Mouse (Mus musculus): ENCODE measurements around the gene Lnx2. TPM values are rescaled to one million over a fixed set of nuclear protein-coding genes. Genes with fewer than 3 reads are reported as not detected.

The Lnx2 gene
- total RNA-seq, 2 experiments from 2014 or later: 5.5 to 6.6 TPM

DNA sequence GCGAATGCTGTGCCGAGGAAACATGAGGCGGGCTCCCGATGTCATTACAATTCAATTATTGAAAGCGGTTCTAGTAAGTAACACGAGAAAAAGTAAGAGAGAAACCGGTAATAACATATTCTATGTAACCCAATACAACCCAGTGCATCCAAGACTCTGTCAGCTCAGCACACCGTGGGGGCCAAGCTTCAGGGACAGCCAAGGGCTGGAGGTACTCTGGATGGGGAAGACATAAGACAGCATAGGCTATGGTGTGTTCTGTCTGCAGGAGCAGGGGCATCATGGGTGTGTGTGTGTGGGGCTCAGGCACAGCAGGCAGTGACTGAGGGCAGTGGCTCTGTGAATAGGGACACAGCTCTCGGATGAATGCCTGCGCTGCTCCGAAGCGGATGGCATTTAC, 59.8 kb downstream of the Lnx2 start:
- no peak for TF ChIP-seq CTCF (conservative IDR thresholded peaks at IDR 0.05)
- no peak for DNase-seq (ENCODE audit: low spot score in 2 of 2)
- Histone ChIP-seq H3K27ac (no peak overlapping the region), H3K4me3 (no peak overlapping the region)

DNA sequence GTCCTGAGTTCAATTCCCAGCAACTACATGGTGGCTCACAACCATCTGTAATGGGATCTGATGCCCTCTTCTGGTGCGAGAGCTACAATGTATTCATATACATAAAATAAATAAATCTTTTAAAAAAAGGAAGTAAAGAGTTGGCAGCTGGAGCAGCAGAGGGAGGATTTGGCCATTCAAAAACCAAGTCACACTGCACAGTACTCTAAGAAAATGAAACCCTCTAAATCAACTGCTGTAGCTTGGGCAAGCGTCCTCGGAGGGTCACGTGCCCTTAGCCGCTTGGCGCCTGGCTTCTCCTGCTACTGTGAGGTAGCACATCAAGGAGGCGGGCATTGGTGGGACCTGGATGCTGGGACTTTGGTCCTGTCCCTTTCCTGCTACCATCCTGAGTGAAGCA, 61.2 kb downstream of the Lnx2 start:
- no peak for DNase-seq (ENCODE audit: low spot score in 2 of 2)
- Histone ChIP-seq H3K27ac (no peak overlapping the region), H3K4me3 (no peak overlapping the region)
- TF ChIP-seq CTCF (conservative IDR thresholded peaks at IDR 0.05): no peak

DNA sequence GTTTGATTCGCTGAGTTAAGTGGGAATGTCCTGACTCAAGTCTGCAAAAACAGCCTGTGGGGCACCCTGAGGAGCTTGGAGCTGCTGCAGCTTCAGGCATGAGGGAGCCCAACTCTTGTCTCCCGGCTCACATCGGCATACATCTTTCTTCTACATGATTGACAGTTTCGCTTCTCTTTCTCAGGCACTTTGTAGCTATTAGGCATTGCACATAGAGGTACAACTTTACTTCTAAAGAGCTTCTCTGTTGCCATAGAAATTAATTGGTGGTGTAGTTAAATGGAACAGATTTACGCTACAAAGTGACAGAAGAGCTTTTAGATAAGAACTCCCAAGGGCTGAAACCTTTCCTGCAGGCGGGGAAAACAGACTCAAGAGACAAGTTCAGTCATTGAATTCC, 62.5 kb downstream of the Lnx2 start:
- H3K27ac ChIP-seq: no peak overlapping the region
- no peak overlapping the region for H3K4me3 ChIP-seq
- DNase-seq (ENCODE audit: low spot score in 2 of 2): no peak
- no peak for TF ChIP-seq CTCF (conservative IDR thresholded peaks at IDR 0.05)

DNA sequence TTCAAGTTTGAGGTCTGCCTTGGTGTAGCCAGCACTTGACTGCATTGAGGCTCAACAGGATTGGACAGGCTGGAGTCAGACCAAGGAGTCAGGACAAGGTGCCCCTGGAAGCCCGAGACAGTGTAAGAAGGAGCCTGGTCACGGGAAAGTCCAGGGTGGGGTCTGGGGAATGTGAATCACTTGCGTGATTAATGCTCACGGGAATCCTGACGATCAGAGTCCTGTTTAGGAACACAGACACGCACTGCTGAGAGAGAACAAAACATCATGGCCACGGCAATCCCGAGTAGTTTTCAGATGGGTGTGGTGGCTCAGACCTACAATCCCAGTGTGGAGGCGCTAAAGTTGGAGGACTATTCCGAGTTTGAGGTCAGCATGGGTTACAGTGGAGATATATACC, 65.1 kb downstream of the Lnx2 start:
- DNase-seq (ENCODE audit: low spot score in 2 of 2): no peak
- H3K4me3 ChIP-seq: no peak overlapping the region
- TF ChIP-seq CTCF (conservative IDR thresholded peaks at IDR 0.05): no peak
- no peak overlapping the region for H3K27ac ChIP-seq

DNA sequence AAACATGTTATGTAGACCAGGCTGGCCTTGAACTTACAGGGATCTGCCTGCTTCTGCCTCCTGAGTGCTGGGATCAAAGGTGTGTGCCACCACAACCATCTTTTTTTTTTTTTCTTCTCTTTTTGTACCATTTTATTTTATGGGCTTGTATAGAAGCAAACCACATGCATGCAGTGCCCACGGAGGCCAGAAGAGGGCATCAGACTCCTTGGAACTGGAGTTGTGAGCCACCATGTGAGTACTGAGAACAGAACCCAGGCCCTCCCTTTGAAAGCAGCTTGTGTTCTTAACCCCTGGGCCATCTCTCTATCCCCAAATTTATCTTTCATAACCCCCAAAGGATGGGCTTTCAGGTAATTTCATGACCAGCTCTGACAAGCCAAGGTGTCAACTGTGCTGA, 73.1 kb downstream of the Lnx2 start:
- no peak for DNase-seq (ENCODE audit: low spot score in 2 of 2)
- peak; percentile 40 for TF ChIP-seq CTCF (conservative IDR thresholded peaks at IDR 0.05)
- Histone ChIP-seq H3K4me3 (no peak overlapping the region), H3K27ac (no peak overlapping the region)

DNA sequence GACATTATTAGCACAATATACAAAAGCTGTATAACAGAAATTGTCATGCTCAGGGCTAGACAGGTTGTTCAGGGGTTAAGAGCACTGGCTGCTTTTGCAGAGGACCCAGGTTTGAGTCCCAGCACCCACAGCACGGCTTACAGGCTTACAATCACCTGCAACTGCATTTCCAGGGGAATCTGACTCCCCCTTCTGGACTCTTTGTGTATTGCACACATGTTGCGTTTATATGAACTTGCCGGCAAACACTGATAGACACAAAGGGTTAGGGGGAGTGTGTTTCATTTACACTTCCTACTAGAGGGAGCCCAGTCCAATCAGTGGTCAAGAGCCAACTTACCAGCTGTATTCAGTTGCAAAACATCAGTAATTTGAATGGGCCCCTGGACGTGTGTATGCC, 75.1 kb downstream of the Lnx2 start:
- no peak for DNase-seq (ENCODE audit: low spot score in 2 of 2)
- TF ChIP-seq CTCF (conservative IDR thresholded peaks at IDR 0.05): peak; percentile 54
- no peak overlapping the region for H3K4me3 ChIP-seq

DNA sequence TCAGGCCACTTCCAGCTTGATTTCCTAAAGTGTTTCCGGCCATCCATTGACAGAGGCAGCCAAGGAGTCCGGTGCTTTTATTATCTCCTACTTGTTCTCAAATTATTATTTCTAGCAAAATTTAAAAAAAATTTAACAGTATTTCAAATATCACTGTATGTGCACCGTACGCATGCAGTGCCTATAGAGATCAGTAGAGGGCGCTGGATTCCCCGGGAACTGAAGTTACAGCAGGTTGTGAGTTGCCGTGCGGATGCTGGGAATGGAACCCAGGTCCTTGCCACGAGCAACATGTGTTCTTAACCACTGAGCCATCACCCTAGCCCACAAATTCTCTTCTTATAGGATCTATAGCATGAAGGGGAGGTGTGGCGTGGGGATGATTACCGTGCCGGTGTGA, 77.6 kb downstream of the Lnx2 start:
- Histone ChIP-seq H3K4me3 (no peak overlapping the region), H3K27ac (no peak overlapping the region)
- no peak for DNase-seq (ENCODE audit: low spot score in 2 of 2)
- TF ChIP-seq CTCF (conservative IDR thresholded peaks at IDR 0.05): peak; percentile 50

More for the DNA sequence above, 75.1 kb downstream of the Lnx2 start:
- no peak overlapping the region for H3K27ac ChIP-seq

DNA sequence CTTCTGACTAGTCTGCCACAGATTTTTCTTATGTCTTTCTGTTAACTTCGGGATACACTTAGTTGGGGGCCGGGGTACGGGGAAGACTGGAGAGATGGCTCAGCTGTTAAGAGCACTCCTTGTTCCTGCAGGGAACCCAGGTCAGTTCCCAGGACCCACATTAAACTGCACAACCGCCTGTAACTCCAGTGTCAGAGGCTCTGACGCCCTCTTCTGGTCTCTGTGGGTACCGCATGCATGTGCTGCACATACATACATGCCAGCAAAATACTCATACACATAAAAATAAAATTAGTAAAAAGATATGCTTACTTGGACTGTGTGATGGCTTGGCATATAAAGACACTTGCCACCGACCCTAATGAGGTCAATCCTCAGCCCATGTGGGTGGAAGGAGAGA, 79.6 kb downstream of the Lnx2 start:
- peak; percentile 51 for TF ChIP-seq CTCF (conservative IDR thresholded peaks at IDR 0.05)
- no peak for DNase-seq (ENCODE audit: low spot score in 2 of 2)
- Histone ChIP-seq H3K27ac (no peak overlapping the region), H3K4me3 (no peak overlapping the region)

DNA sequence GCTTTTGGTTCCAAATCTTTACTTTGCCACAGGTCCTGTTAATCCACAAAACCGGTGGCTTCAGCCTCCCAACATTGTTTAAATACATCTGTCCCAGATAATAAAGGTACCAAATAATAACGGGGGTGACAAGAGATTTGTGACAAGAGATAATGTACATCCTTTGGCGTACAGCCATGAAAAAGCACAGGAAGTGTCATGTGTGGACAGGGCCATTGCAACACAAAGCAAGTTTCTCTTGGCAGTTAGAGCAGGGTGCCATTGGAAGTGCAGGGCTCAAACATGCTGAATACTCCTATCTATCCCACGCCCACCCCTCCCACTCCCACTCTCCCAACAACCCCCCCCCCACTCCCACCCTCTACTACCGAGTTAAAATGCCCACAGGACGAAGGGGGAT, 81.4 kb downstream of the Lnx2 start:
- no peak for DNase-seq (ENCODE audit: low spot score in 2 of 2)
- no peak overlapping the region for H3K27ac ChIP-seq
- no peak for TF ChIP-seq CTCF (conservative IDR thresholded peaks at IDR 0.05)
- H3K4me3 ChIP-seq: no peak overlapping the region

DNA sequence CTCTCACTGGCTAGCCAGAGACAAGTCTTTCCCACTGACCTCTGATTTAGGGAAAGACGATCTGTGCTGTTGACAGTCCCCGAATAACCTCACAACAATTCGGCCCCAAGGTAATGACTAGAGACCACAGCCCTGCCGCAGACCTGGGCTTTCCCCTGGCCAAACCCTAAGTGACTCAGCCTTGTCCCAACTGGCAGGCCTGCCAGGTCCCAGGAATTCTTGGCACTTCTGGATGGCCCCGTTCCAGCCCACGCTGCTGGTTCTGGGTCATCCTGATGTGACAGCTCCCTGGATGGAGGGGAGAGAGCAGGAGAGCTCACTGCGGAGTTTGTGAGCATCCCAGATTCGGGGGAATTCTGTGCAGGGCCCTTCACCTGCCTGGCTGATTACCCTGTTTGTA, 82.9 kb downstream of the Lnx2 start:
- Histone ChIP-seq H3K27ac (no peak overlapping the region), H3K4me3 (no peak overlapping the region)
- no peak for TF ChIP-seq CTCF (conservative IDR thresholded peaks at IDR 0.05)
- peak in 1 of 2 experiments; percentile 16 for DNase-seq (ENCODE audit: low spot score in 2 of 2)

DNA sequence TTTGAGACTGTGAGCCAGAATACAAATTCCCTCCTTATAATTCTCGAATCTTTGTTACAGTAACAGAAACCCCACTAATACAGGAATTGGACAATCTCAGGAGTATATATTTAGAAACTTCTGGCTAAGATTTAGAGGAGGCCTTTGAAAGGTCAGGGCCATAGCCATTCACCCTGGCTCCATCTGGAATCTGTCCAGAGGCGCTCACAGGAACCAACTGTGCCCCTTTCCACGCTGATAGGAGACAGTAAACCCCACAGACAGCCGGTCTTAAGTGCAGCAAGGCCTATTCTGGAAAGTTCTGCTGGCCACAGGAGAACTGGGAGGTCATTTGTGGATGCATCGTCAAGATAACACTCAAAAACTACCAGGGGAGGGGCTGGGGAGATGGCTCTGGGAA, 87.3 kb downstream of the Lnx2 start:
- Histone ChIP-seq H3K4me3 (no peak overlapping the region), H3K27ac (no peak overlapping the region)
- no peak for TF ChIP-seq CTCF (conservative IDR thresholded peaks at IDR 0.05)
- DNase-seq (ENCODE audit: low spot score in 2 of 2): no peak

DNA sequence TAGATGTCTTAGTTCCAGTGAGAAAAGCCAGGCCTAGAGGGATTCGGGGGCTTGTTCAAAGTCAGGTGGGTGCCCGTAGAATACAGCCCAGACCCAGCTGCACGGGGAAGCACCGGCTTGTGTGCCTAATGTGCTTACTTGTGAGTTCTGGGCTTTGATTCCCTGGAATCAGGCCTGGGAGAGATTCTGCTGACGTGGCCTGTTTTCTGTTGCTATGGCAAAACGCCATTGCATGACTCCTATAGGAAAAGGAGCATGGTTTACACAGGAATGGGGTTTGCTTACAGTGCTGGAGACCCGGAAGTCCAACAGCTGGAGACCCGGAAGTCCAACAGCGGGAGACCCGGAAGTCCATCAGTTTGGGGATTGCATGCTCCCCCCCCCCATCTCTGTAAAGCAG, 88.8 kb downstream of the Lnx2 start:
- no peak for TF ChIP-seq CTCF (conservative IDR thresholded peaks at IDR 0.05)
- Histone ChIP-seq H3K4me3 (no peak overlapping the region), H3K27ac (no peak overlapping the region)
- no peak for DNase-seq (ENCODE audit: low spot score in 2 of 2)

DNA sequence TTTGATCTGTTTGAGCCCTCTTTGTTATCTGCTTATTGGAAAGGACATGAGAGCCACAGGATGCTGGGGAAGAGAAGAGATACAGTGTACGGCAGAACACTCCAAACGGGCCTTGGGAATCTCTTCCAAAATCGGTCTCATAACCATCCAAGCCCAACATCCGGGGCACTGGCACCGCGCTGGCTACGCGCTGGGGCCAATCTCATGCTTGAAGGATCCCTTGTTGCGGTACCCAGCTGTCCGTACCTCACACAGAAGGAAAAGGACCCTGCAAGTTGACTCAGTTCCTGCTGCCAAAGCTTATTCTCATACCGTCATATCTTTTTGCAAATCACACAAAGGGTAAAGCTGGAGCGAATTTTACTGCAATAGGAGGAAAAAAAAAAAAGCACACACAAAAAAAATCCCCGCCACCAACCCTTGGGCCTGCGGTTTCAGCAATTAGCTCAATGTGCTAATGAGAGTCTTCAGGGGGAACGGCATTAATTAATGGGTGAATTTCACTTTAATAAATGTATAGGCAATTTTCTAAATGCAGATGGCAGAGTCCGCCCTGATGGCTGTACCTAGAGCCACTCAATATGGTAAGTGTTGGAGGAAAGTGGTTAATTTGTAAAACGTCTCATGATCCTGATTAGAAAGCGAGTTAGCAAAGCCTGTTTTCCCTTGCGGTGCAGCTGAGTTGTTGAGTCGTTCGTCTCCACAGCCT, 90.5 kb downstream of the Lnx2 start:
- no peak overlapping the region for H3K27ac ChIP-seq

DNA sequence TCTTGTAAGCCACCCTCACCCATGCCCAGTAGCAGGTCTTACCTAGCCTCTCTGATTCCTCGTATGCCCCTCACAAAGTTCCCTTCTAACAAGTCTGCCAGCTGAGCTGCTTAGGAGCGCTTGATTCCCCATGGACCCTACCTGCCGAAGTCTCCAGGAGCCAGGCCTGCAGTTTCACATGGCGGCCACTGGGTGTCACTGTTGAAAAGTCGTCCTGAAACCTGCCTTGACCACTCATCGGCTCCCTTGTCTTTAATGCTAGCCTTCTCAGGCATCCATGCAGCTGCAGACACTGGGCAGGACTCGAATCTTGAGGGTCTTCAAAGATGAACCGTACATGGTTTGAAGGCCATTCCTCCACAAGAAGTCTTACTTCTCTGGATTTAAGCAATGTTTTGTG, 93.2 kb downstream of the Lnx2 start:
- DNase-seq (ENCODE audit: low spot score in 2 of 2): peak; percentile 34 to 66
- peak; percentile 94 for TF ChIP-seq CTCF (conservative IDR thresholded peaks at IDR 0.05)
- Histone ChIP-seq H3K27ac (no peak overlapping the region), H3K4me3 (no peak overlapping the region)

More for the DNA sequence above, 90.5 kb downstream of the Lnx2 start:
- DNase-seq (ENCODE audit: low spot score in 2 of 2): no peak
- no peak overlapping the region for H3K4me3 ChIP-seq
- TF ChIP-seq CTCF (conservative IDR thresholded peaks at IDR 0.05): no peak
